Mouse (Mus musculus) ES-Bruce4 (cell line): ENCODE measurements around the gene Rps6kb1. TPM values are rescaled to one million over a fixed set of nuclear protein-coding genes. Genes with fewer than 3 reads are reported as not detected.
"Not testable (repeated sequence)": the region's sequence is repeated elsewhere in the genome, so short reads cannot be mapped to it uniquely, and the experiment has no call there.

Source experiments
- H3K27ac ChIP-seq: 2 replicates; pipeline ENCODE4 v1.5.1; 2012; ENCODE audit warnings: low read length, inconsistent platforms; ENCODE audit not compliant: insufficient read depth
- H3K27me3 ChIP-seq: 2 replicates; pipeline ENCODE4 v1.6.1; 2012; ENCODE audit warnings: mild to moderate bottlenecking, low read length, inconsistent platforms; ENCODE audit not compliant: control insufficient read depth, poor library complexity, insufficient read depth, severe bottlenecking
- H3K36me3 ChIP-seq: 2 replicates; pipeline ENCODE4 v1.6.1; 2012; ENCODE audit warnings: inconsistent platforms, mild to moderate bottlenecking, low read length, moderate library complexity; ENCODE audit not compliant: control insufficient read depth, poor library complexity, insufficient read depth, severe bottlenecking
- H3K4me1 ChIP-seq: one replicate; pipeline ENCODE4 v1.8.1; 2011; ENCODE audit warnings: low read length; ENCODE audit not compliant: control insufficient read depth, insufficient read depth
- H3K4me3 ChIP-seq: 2 replicates; pipeline ENCODE4 v1.5.1; 2011; ENCODE audit warnings: low read depth, mild to moderate bottlenecking, low read length
- H3K9ac ChIP-seq: 2 replicates; pipeline ENCODE4 v1.6.1; 2012; ENCODE audit warnings: low read depth, mild to moderate bottlenecking, inconsistent platforms; ENCODE audit not compliant: poor library complexity, severe bottlenecking
- H3K9me3 ChIP-seq: replicated peaks from 2 replicates; pipeline ENCODE4 v1.6.1; 2012; ENCODE audit warnings: mild to moderate bottlenecking, low read length, inconsistent platforms; ENCODE audit not compliant: control insufficient read depth, poor library complexity, insufficient read depth, severe bottlenecking
- CTCF ChIP-seq: IDR thresholded peaks from one replicate; pipeline ENCODE4 v1.8.1; 2011; ENCODE audit warnings: low read depth, low read length
- EP300 ChIP-seq: IDR thresholded peaks from 2 replicates; pipeline ENCODE4 v1.6.1; 2011; ENCODE audit warnings: low read depth, low read length; ENCODE audit not compliant: insufficient read depth
- POLR2A ChIP-seq: IDR thresholded peaks from one replicate; pipeline ENCODE4 v1.8.1; 2011; ENCODE audit warnings: low read length; ENCODE audit not compliant: insufficient read depth
- polyA plus RNA-seq: library from polyadenylated mRNA; stranded (reverse); fragments of >200 nt; gene quantifications from 2 replicates; pipeline ENCODE4 v1.2.4, GENCODE M21; 2011; ENCODE audit warnings: low read depth; ENCODE audit not compliant: missing spikeins, insufficient read depth, insufficient read length

The Rps6kb1 gene
- polyA plus RNA-seq, 1 experiment = 82.2 TPM

DNA sequence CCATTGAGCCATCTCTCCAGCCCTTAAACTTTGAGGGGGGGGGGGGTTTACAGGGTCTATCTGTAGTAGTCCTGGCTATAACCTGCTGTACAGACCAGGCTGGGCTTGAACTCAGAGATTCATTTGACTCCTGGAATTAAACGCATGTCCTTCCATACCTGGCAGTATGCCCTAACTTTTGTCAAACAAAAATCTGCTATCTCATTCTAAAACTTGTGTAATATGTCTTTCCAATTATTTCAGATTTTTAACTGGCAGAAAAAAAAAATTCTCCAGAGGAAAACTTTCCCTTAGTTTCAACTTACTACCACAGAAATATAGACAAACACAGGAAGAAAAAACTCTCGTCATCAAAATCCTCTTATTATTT lies 4.1 kb downstream of the Rps6kb1 start:
- no peak for TF ChIP-seq POLR2A
- no peak for TF ChIP-seq CTCF
- no peak for TF ChIP-seq EP300
- Histone ChIP-seq H3K4me1 (no peaks in the 10 kb centered on the region), H3K27me3 (no peaks in the 10 kb centered on the region), H3K9ac (no peak overlapping the region), H3K27ac (no peak overlapping the region), H3K4me3 (no peak overlapping the region), H3K36me3 (0 out of 2 replicates have a peak, but pooled peaks cover 2% of the 10 kb centered on the region), H3K9me3 (no peaks in the 10 kb centered on the region)

- Histone ChIP-seq H3K4me3 (no peak overlapping the region), H3K27me3 (no peaks in the 10 kb centered on the region), H3K4me1 (no peaks in the 10 kb centered on the region), H3K9me3 (no peaks in the 10 kb centered on the region), H3K9ac (no peak overlapping the region), H3K36me3 (0 out of 2 replicates have a peak, but pooled peaks cover 2% of the 10 kb centered on the region), H3K27ac (no peak overlapping the region)
- TF ChIP-seq POLR2A (no peak), CTCF (no peak), EP300 (no peak)
Observed at GRCm38 (mm10) chr11:86539716-86540475, 4.7 kb downstream of the Rps6kb1 start.

- Histone ChIP-seq H3K9me3 (no peaks in the 10 kb centered on the region), H3K4me3 (no peak overlapping the region), H3K36me3 (peaks cover 9% of the 10 kb centered on the region; the same call in 1 of the 2 replicates), H3K27ac (no peak overlapping the region), H3K9ac (no peak overlapping the region), H3K4me1 (no peaks in the 10 kb centered on the region), H3K27me3 (no peaks in the 10 kb centered on the region)
- no peak for TF ChIP-seq CTCF
Observed at GRCm38 (mm10) chr11:86538786-86539185, 5.8 kb downstream of the Rps6kb1 start.

GRCm38 (mm10) chr11:86534201-86534910 lies 10.2 kb downstream of the Rps6kb1 start:
- Histone ChIP-seq H3K27ac (no peak overlapping the region), H3K36me3 (peaks cover 24% of the 10 kb centered on the region), H3K4me3 (no peak overlapping the region), H3K27me3 (no peaks in the 10 kb centered on the region), H3K9me3 (no peaks in the 10 kb centered on the region), H3K4me1 (no peaks in the 10 kb centered on the region), H3K9ac (no peak overlapping the region)
- TF ChIP-seq CTCF (no peak), EP300 (no peak), POLR2A (no peak)

- not testable (repeated sequence) for H3K27me3 ChIP-seq, H3K27ac ChIP-seq, H3K4me1 ChIP-seq, H3K4me3 ChIP-seq, H3K9ac ChIP-seq, H3K9me3 ChIP-seq
- H3K36me3 ChIP-seq = peaks cover 27% of the 10 kb centered on the region
Observed at GRCm38 (mm10) chr11:86533302-86533701, 11.3 kb downstream of the Rps6kb1 start.

DNA sequence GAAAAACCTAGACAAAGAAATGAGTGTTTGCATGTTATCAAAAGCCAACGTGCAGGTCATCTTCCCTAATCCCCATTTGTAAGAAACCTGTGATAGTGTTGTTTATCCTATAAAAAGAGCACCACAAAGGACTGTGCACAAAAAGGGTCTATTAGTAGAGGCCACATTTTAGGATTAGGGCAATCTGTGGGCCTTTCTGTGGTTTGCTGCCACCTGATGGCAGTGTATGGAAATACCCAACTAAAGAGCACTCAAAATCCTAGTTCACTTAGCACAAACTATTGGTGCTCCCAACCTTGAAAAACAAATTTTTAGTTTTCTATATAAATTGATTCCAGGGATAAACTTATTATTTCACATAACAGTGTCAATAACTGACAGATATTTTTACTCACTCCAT lies 11.8 kb downstream of the Rps6kb1 start:
- TF ChIP-seq EP300 = no peak
- peak; percentile 8 for TF ChIP-seq CTCF
- TF ChIP-seq POLR2A = no peak
- Histone ChIP-seq H3K4me1 (no peaks in the 10 kb centered on the region), H3K27me3 (no peaks in the 10 kb centered on the region), H3K9me3 (no peaks in the 10 kb centered on the region), H3K4me3 (no peak overlapping the region), H3K36me3 (peaks cover 27% of the 10 kb centered on the region), H3K9ac (no peak overlapping the region), H3K27ac (no peak overlapping the region)
